Mouse (Mus musculus) kidney, postnatal 10 days (tissue): ENCODE measurements around the gene Cdh26.

Experiments
- DNase-seq: peaks from one replicate; pipeline ENCODE4 v3.0.0; 2021; ENCODE audit warnings: mixed read lengths

Cdh26 gene

DNA sequence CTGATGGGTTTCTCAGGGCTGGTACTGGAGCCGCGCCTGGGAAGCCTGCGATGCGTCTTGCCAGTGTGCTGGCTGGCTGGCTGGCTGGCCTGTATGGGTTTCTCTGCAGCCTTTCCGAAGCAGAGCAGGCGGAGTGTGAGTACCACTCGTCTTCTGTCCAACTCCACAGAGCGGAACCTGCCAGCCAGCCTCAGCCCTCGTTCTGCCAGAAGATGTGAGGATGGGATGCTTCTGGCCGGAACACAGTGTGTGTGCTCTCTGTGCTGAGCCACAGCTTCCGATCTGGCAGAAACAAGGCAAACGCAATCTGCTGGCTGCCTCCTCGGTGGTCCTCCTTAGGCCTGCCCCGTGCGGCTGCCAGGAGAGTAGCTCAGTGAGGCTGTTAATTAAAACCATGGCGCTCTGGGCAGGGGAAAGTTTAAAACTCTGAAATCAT lies 83.3 kb downstream of the Cdh26 start:
- DNase-seq, result peak; percentile 15

DNA sequence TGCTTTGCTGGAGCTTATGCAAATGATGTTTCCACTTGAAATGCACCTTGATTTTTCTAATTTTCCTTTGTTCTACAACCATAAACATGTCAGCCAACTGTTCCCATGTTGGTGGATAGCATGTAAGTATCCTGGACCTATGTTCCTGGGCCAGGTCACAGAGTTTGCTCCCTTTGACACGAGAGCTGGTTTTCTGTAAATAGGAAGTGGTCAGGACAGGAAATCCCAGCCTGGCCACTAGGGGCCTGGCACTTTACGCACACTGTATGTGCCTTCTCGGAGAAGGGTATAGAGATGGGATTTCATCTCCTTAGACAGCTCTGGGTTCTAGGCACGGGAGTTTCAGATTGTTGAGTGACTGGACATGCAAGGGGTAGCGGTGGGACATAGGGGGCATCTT lies 86.1 kb downstream of the Cdh26 start:
- no peak for DNase-seq

DNA sequence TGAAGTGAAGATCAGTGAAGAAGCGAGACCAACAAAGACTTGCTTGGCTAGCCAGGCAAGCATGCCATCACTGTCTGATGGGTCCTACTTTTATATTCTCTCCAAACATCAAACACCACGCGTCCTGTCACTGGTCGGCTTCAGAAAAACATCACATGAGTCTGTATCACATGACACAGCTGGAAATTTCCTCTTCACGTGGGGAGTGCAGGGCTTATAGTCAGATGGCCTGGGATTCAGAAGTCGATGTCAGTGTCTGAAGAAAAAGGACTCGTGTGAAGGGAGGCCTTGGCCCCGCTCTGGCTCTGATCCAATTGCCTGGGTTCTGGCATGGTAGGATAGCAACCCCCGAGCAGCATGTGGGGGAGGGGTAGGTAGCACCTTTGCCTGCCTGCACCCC lies 86.6 kb downstream of the Cdh26 start:
- no peak for DNase-seq

DNA sequence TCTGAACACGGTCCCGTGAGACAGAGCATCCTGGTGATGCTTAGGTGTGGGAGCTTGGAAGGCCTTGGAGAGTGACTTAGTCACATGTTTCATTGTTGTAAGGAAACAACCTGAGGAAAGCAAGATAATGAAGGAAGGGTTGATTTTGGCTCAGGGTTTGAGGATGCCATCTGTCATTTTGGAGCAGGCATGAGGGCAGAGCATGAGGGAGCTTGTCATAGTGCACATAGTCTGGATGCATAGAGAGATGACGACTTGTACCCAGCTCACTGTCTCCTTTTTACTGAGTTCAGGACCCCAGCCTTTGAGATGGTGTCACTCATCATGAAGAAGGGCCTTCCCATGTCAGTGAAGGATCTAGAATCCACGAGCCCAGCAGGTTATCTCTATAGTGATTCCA lies 89.0 kb downstream of the Cdh26 start:
- DNase-seq, result no peak

DNA sequence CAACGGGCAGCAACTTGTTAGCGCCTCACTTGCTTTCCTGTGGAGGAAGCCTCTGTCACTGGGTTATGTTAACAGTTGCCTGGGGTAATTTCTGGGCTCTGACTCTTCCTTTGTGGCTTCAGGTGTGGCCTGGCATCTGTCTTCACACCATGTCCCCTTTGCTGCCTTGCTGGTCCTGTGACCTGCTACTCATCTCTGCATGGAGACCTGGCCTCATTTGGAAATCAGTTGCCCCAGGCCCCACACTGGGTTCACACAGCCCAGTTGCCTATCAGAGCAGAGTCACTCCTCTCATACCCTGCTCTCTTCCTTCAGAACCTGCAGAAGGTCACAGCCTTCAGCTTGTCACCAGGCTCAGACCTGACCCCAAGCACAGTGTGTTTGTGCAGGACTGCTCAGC lies 89.9 kb downstream of the Cdh26 start:
- no peak for DNase-seq

GRCm38 (mm10) chr2:178522331-178522730 lies 92.0 kb downstream of the Cdh26 start:
- no peak for DNase-seq

GRCm38 (mm10) chr2:178522786-178523185 lies 92.5 kb downstream of the Cdh26 start:
- no peak for DNase-seq

DNA sequence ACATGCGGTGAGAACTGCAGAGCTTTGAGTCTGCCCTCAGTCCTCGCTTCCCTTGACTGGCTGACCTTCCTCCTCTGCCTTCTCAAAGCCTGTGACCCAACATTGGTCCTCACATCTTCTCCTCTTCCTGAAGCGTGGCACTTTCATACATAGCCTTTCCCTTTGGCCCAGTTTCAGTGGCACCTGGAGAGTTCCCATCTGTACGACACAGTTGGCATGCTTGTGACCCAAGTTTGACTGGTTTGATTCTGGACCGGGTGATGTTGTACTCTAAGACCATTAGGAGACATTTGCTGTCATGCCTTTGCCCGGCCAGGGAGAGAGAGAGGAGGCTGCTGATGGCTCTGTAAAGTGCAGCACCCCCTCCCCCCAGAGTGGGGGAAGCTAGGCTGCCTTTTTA lies 96.4 kb downstream of the Cdh26 start:
- no peak for DNase-seq

DNA sequence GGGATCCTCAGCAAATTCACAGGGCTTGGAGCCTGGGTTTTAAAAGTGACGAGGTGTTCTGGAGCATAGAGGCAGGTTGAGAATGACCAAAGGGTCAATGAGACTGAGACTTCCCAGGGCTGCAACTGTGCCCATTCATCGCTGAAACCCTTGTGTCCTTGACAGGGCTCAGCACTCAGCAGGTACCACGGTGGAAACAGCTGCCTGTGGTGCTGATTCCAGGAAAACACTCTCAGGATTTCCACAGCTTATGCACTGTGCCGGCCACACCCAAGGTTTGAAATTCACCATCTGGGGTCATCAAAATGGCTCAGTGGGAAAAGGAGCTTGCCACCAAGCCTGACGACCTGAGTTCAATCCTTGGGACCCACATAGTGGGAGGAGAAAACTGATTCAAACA lies 100.9 kb downstream of the Cdh26 start:
- DNase-seq, result no peak

DNA sequence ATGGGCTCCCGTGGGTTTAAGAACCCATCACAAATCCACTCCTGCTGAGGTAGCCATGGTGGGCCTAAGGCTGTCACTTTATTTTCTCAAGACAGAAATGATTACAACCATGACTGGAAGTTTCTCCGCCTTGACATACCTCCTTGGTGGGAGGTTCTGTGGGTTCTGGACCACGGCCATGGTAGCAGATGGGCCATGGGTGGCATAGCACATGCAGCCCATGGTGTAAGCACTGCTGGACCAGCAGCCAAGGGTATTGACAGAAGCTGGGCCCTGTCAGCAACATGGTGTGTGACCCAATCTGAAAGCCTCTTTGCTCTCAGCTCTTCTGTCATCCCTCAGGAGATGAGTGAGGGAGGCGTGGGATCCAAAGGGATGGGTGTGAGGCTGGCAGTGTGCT lies 106.2 kb downstream of the Cdh26 start:
- no peak for DNase-seq
